Mouse (Mus musculus): Measurements from ENCODE around the gene Ltbp1.

The Ltbp1 gene

DNA sequence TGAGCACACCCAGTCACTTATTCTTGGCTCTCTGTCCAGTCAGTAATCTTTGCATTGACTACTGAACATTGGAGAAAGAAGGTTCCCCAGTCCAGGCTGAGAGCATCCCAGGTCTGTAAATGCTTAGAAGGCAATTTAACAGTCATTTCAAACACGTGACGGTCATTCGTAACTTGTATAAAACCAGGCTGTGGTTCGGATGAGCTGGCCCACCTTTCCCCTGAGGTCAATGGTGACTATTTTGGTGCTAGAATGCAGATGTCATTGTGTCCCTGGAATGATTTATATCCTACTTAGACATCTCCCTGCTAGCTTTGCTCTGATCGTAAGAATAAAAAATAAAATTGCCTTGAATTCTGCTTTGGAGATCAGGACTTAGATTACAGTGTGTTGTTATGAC is 63.9 kb downstream of the Ltbp1 start:
- no peak for DNase-seq

GRCm38 (mm10) chr17:75071174-75071573 is 65.8 kb downstream of the Ltbp1 start:
- no peak for DNase-seq

- DNase-seq, result no peak
These were observed 66.4 kb downstream of the Ltbp1 start for GRCm38 (mm10) chr17:75071749-75072148.

DNA sequence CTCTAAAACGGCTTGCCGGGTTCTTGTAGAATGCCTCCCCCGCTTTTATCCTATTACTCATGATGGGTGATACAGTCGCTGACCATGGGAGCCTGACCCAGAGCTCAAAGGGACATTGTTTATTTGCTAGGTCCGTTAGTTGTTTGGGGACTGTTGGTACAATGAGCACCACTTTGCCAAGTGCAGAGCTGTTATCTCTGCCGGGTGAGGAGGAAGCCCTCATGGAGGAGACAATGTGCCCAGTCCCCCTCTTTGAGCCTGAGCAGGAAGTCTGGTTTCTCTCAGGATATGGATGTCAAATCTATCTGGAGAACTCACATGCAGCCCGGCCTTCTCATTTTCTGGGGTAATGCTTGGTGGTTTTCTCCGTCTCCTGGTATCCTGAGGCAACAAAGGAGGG is 68.5 kb downstream of the Ltbp1 start:
- no peak for DNase-seq

GRCm38 (mm10) chr17:75074978-75075699 is 69.8 kb downstream of the Ltbp1 start:
- no peak for DNase-seq

DNA sequence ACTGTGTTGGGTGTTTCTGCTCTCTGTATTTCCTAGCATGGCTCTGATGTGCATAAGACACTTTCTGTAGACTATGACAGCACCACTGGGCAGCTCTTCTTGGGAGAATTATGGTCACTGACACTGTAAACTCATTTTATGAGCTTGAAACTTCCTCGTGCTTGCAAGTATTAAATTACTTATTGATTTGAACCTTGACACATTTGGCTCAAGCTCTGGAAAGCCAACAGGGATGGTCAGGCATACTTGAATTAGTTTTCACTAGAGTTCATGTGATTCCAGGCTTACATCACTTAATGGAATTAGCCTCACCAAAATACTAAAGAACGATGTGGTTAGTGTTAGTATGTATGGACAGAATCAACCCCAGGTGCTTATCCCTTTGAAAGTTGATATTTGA is 76.0 kb downstream of the Ltbp1 start:
- no peak for DNase-seq

- no peak for DNase-seq
These were observed 77.1 kb downstream of the Ltbp1 start for GRCm38 (mm10) chr17:75082449-75082848.

GRCm38 (mm10) chr17:75087296-75087941 is 82.1 kb downstream of the Ltbp1 start:
- no peak for DNase-seq

DNA sequence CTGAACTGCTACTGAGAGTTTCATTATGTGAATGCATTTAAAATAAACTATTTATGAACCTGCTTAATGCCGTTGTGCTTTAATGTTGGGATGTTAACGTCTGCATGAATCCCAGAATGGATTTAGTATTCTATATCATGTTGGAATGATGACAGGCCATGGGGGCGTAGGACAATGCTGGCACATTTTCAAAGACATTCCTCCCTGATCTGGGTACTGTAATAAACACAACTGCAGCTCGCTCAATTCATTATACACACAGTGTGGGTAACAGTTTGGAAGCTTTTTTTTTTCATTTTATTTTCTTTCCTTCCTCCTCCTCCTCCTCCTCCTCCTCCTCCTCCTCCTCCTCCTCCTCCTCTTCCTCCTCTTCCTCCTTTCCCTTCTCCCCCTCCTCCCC is 82.9 kb downstream of the Ltbp1 start:
- no peak for DNase-seq

DNA sequence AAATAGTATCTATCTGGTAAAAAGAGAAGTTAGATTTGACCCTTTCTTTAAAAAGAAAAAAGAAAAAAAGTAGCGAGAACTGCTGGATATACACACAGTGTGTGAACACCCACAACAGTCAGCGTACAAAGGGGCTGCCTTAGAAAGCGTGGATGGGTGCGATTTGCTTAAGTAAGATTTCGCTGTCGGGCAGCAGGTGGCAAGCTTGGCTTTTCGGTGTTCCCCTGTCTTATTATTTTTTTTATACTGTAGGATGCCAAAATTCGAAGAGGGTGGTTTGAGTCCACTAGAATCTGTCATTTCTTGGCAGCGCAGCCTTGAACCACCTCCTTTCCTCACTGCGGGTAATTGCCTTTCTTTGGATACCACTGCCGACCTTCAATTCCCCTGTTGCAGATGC is 83.4 kb downstream of the Ltbp1 start:
- no peak for DNase-seq

DNA sequence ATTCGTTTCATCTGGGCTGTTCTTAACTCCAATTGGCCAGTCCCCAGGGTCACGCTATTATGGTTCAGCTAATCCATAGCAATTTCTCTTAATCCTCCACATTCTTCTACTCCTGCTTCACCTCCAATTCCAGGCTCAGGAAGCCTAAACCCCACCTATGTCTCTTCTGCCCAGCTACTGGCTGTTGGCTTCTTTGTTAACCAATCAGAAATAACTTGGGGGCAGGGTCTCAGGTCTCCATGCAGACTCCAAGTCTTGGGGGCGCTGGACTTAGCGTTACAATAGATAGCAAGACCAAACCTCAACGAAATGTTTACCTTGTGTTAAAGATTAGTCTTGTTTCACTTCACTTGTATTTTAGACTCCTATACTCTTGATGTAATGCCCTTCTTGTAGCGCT is 85.2 kb downstream of the Ltbp1 start:
- no peak for DNase-seq

DNA sequence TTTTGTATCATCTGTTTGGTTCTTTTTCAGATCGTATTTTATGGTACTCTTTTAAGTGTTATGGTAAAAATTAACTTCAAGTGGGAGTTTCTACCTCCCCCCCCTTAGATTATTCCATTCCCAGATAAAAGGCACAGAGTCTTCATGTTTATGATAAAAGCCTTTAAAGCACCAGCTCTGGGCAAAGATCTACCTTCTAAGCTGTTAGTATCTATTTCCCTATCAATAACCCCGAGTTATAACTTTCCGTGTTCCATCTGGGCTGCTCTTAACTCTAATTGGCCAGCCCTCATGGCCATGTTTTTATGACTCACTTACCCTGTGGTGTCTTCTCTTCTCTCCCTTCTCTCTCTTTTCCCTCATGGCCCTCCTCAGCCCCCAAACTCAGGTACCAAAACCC is 88.2 kb downstream of the Ltbp1 start:
- DNase-seq, result no peak

- DNase-seq, result no peak
These were observed 89.2 kb downstream of the Ltbp1 start for GRCm38 (mm10) chr17:75094591-75094990.

GRCm38 (mm10) chr17:75096727-75097126 is 91.4 kb downstream of the Ltbp1 start:
- no peak for DNase-seq

- DNase-seq, result no peak
These were observed 92.0 kb downstream of the Ltbp1 start for GRCm38 (mm10) chr17:75097367-75097766.

DNA sequence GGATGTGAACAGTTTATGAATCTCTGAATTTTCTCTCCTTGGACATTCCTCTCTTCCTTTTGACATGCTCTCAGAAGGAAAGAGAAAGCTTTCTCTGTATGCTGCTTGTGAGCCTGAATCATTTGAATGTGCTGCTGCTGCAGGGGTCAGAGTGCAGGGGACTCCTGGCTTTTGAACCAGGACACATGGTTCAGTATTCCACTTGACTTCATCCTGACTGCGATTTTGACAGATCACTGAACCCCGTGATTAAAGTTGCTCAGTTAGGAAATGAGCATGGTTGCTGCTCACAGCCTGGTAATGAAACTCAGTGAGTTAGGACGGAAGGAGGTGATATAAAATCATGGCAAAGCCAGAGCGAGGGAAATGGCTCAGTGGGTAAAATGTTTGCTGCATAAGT is 95.8 kb downstream of the Ltbp1 start:
- no peak for DNase-seq

GRCm38 (mm10) chr17:75101994-75102393 is 96.6 kb downstream of the Ltbp1 start:
- DNase-seq, result no peak

GRCm38 (mm10) chr17:75107412-75107811 is 102.0 kb downstream of the Ltbp1 start:
- DNase-seq, result no peak

- DNase-seq, result no peak
These were observed 102.5 kb downstream of the Ltbp1 start for GRCm38 (mm10) chr17:75107879-75108278.

- DNase-seq, result no peak
These were observed 103.8 kb downstream of the Ltbp1 start for GRCm38 (mm10) chr17:75109081-75109716.

GRCm38 (mm10) chr17:75110252-75111205 is 105.2 kb downstream of the Ltbp1 start:
- no peak for DNase-seq

GRCm38 (mm10) chr17:75115594-75115993 is 110.2 kb downstream of the Ltbp1 start:
- DNase-seq, result no peak

GRCm38 (mm10) chr17:75118896-75119295 is 113.5 kb downstream of the Ltbp1 start:
- DNase-seq, result no peak

Measured in cerebellum, adult 9-11 months (tissue).